Mouse (Mus musculus) cerebellum, adult 2 months (tissue): ENCODE data around the gene Pik3ap1. TPM values are rescaled to one million over a fixed set of nuclear protein-coding genes. Genes with fewer than 3 reads are reported as not detected.

Source experiments
- DNase-seq, 2 experiments: peaks; one replicate each; pipeline ENCODE4 v3.0.0; 2021
- H3K27ac ChIP-seq: fragments of 200-500 bp; 2 replicates; pipeline ENCODE4 v1.5.1; 2012; ENCODE audit warnings: low read length, control low read depth, inconsistent platforms; ENCODE audit not compliant: insufficient read depth
- H3K27me3 ChIP-seq: fragments of 200-500 bp; 2 replicates; pipeline ENCODE4 v1.6.1; 2012; ENCODE audit warnings: inconsistent platforms, mild to moderate bottlenecking, low read length, moderate library complexity; ENCODE audit not compliant: control insufficient read depth, insufficient read depth
- H3K4me1 ChIP-seq: fragments of 200-500 bp; 2 replicates; pipeline ENCODE4 v1.6.1; 2011; ENCODE audit warnings: low read length; ENCODE audit not compliant: control insufficient read depth, insufficient read depth
- H3K4me3 ChIP-seq: fragments of 200-500 bp; replicated peaks from 2 replicates; pipeline ENCODE3; 2011; ENCODE audit warnings: mild to moderate bottlenecking, low read depth, low read length, control low read depth; ENCODE audit not compliant: insufficient read depth
- CTCF ChIP-seq: fragments of 200-500 bp; IDR thresholded peaks from 2 replicates; pipeline ENCODE4 v1.5.1; 2011; ENCODE audit warnings: low read depth, mild to moderate bottlenecking, control low read depth, low read length, moderate library complexity, borderline replicate concordance; ENCODE audit not compliant: insufficient read depth
- POLR2A ChIP-seq: fragments of 200-500 bp; IDR thresholded peaks from 2 replicates; pipeline ENCODE4 v1.6.1; 2011; ENCODE audit warnings: low read length, control low read depth, borderline replicate concordance; ENCODE audit not compliant: insufficient read depth
- WGBS: fragments of 180-500 bp; shearing (Covaris S2); methylation state at CpG from one replicate; pipeline ENCODE4 v1.1.7; 2018; 5-methylcytosine and 5-hydroxymethylcytosine counted together
- polyA plus RNA-seq: library from polyadenylated mRNA; depleted of rRNA; stranded (reverse); fragments of >200 nt; gene quantifications from 2 replicates; pipeline ENCODE4 v1.2.3, GENCODE M21; 2012

The Pik3ap1 gene
- polyA plus RNA-seq, 1 experiment = 0.70 TPM

DNA sequence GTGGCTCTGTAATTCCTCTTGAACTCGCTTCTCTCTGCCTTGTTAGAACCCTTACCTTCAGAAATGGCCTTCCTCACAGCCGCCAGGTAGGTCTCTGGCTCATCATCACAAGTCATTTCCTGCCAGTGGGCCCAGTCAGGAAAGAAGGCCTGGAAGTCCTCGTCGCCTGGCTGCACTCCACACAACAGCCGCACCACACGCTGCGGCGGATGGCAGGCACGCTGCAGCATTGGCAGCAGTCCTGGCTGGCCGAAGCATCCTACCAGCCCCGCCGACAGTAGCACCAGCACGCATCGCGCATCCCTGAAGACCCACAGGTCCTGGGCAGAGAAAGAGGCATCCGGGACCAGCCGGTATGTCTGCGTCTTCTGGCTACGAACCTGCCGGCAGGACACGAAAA is 9.1 kb downstream of the Pik3ap1 start:
- Histone ChIP-seq H3K4me1 (peaks cover 6% of the 10 kb centered on the region), H3K27me3 (no peaks in the 10 kb centered on the region), H3K4me3 (no peak overlapping the region), H3K27ac (no peak overlapping the region)
- WGBS = 12% methylated on average over 21 of the region's 21 CpGs
- peak; percentile 71 to 80 for DNase-seq
- TF ChIP-seq CTCF = no peak

GRCm38 (mm10) chr19:41375096-41375495 is 9.8 kb downstream of the Pik3ap1 start:
- DNase-seq = peak in 1 of 2 experiments; percentile 52
- 36% methylated on average over 1 of the region's 1 CpGs for WGBS
- Histone ChIP-seq H3K4me1 (peaks cover 6% of the 10 kb centered on the region), H3K27ac (no peak overlapping the region), H3K27me3 (no peaks in the 10 kb centered on the region; the same call in 1 of the 2 replicates), H3K4me3 (no peak overlapping the region)
- no peak for TF ChIP-seq CTCF
- TF ChIP-seq POLR2A = no peak

- H3K27ac ChIP-seq = no peak overlapping the region
These were observed 10.2 kb downstream of the Pik3ap1 start for GRCm38 (mm10) chr19:41374658-41375057.

DNA sequence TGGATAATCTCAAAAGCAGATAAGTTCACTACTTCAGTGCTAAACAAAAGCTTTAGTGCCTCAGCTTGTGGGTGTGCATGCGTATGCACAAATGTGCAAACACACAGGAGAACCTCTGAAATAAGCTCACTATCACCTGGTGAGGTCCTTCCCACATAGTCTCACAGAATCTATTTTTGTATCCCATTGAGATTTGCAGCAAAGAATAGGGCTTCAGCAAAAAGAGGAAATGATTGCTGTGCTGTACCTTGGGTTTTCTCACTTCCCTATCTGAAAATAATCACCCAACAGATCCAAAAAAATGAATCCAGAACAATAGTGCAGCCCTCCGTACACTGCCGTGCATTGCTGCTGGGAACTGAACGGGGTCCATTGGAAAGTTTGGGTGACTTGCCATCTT is 12.6 kb downstream of the Pik3ap1 start:
- 97% methylated on average over 4 of the region's 4 CpGs for WGBS
- Histone ChIP-seq H3K27ac (no peak overlapping the region), H3K4me1 (peaks cover 6% of the 10 kb centered on the region), H3K27me3 (no peaks in the 10 kb centered on the region; the same call in 1 of the 2 replicates), H3K4me3 (no peak overlapping the region)
- DNase-seq = no peak
- TF ChIP-seq POLR2A = no peak
- TF ChIP-seq CTCF = no peak

More at GRCm38 (mm10) chr19:41374658-41375057, 10.2 kb downstream of the Pik3ap1 start:
- 85% methylated on average over 5 of the region's 5 CpGs for WGBS
- H3K4me3 ChIP-seq = no peak overlapping the region
- peaks cover 6% of the 10 kb centered on the region for H3K4me1 ChIP-seq
- TF ChIP-seq POLR2A (no peak), CTCF (no peak)
- no peak for DNase-seq
- H3K27me3 ChIP-seq = no peaks in the 10 kb centered on the region; the same call in 1 of the 2 replicates

GRCm38 (mm10) chr19:41371373-41371772 is 13.5 kb downstream of the Pik3ap1 start:
- Histone ChIP-seq H3K4me1 (peaks cover 6% of the 10 kb centered on the region), H3K27ac (no peak overlapping the region), H3K4me3 (no peak overlapping the region), H3K27me3 (no peaks in the 10 kb centered on the region; the same call in 1 of the 2 replicates)
- no peak for TF ChIP-seq CTCF
- TF ChIP-seq POLR2A = no peak
- WGBS = 77% methylated on average over 4 of the region's 4 CpGs
- no peak for DNase-seq

- TF ChIP-seq POLR2A (no peak), CTCF (no peak)
- H3K4me1 ChIP-seq = peaks cover under 1% of the 10 kb centered on the region; the same call in 1 of the 2 replicates
- H3K27me3 ChIP-seq = no peaks in the 10 kb centered on the region; the same call in 1 of the 2 replicates
- H3K4me3 ChIP-seq = no peak overlapping the region
- 79% methylated on average over 11 of the region's 11 CpGs for WGBS
- H3K27ac ChIP-seq = no peak overlapping the region
- no peak for DNase-seq
These were observed 15.1 kb downstream of the Pik3ap1 start for GRCm38 (mm10) chr19:41369557-41370460.

- Histone ChIP-seq H3K4me1 (no peaks in the 10 kb centered on the region), H3K27me3 (no peaks in the 10 kb centered on the region; the same call in 1 of the 2 replicates), H3K4me3 (no peak overlapping the region), H3K27ac (no peak overlapping the region)
- DNase-seq = no peak
- TF ChIP-seq POLR2A (no peak), CTCF (no peak)
- WGBS = 90% methylated on average over 9 of the region's 9 CpGs
These were observed 17.9 kb downstream of the Pik3ap1 start for GRCm38 (mm10) chr19:41366854-41367517.
